Mouse (Mus musculus) cerebellum, adult 9-10 months (tissue): ENCODE data around the gene 1700086D15Rik.

ENCODE experiments used
- DNase-seq: peaks from one replicate; pipeline ENCODE4 v3.0.0; 2022

The 1700086D15Rik gene

DNA sequence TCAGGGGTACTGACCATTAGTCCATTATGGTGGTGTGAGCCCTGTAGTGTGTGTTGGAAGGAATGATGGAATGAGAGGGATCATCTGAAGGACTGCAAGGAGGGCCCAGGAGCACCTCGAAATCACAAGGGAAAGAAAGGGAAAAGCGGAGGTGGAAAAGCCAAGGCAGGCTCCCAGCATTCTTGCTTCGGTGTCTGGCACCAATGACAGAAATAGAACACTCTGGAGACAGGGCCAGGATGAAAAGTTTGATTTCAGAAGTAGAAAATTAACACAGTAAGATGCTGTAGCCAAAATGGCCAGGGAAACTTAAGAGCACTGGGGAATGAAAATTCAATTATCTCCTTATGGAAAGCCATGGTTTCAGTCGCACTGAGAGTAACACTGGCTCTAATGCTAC, 26.0 kb downstream of the 1700086D15Rik start:
- DNase-seq: no peak

DNA sequence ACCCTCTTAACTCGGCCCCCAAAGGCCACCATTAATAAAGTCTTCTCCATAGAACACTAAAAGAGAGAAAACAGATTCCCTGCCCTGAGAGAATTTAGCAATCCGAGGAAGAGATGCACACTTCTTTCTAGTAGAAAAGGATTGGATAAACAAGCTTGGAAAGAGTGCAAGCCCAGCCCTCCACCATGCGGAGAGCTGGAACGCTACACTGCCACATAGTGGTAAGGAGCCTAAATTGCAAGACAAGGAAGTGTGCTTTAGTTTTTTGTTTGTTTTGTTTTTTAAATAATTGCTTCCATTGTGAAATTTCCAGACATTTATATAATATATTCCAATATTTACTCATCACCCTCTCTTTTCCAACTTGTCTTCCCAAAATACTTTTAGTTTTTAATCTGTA, 30.6 kb downstream of the 1700086D15Rik start:
- DNase-seq: no peak

DNA sequence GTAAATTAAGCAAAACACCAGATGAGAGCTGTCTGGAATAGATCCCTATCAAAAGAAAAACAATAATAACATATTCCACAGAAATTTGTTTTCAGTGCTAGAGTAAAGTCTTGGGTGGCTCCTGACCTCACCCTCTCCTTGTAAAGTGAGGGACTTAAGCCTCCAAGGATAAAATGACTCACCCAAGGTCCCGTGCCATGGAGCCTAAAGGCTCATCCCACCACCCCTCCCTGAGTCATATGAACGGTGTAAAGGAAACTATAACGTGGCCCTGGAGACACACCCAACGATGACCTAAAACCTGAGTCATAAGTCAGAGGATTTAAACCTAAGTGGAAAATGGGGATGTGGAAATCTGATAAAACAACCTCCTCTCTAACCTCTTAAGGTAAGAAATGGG, 31.0 kb downstream of the 1700086D15Rik start:
- no peak for DNase-seq

DNA sequence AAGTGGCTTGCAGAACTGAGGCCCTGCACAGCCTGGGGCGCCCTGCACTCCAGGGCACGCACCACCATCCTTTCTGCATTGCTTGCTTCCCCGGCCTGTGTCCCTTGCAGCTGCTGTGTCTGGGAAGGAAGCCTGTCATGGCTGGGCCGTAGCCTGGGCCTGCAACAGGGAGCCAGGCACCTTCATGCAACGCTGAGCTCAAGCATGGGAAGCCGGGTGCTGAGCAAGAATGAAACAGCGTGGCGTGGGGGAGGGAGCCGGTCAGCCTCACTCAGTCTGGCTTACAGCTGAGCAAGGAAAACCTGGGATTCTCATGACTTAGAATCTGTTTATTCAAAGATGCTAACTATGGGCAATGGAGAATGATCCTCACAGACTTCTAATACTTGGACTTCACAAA, 33.1 kb downstream of the 1700086D15Rik start:
- no peak for DNase-seq

DNA sequence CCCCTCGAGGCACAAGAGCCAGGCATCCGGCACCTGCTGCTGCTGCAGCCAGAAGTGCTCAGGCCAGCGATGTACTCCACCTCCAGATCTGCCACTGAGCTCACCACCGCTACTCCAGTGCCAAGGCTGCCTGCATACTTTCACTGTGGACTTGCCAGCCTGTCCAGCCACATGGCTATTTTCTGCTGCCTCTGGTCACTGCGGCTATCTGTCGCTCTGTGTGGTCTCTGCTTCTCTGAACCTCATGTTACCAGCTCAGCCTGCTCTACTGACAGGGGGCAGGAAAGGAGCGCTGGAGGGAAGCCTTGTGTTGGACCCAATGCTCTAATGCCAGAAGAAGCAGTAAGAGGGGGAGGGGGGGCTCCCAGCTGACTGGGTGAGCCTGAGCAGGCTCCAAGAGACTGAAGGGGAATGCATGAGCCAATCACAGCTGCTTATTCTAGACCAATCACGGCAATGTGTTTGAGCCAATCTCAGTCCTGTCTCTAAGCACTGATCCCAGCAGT, 34.7 kb downstream of the 1700086D15Rik start:
- peak; percentile 70 for DNase-seq

DNA sequence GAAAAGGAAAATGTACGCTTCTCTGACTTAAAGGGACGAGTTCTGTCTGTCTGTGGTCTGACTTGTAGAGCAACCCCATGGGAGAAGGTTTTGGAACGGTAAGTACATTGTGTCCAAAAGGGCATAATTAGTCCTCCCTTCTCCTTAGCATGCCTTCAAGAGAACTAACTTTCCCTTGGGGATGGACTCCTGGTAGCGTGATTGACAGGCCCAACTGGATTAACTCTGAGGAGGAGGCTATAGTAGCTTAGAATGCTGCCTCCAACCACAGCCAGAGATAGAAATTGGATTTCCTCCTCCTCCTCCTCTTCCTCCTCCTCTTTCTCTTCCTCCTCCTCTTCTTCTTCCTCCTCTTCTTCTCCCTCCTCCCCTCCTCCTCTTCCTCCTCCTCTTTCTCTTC, 39.4 kb downstream of the 1700086D15Rik start:
- no peak for DNase-seq

DNA sequence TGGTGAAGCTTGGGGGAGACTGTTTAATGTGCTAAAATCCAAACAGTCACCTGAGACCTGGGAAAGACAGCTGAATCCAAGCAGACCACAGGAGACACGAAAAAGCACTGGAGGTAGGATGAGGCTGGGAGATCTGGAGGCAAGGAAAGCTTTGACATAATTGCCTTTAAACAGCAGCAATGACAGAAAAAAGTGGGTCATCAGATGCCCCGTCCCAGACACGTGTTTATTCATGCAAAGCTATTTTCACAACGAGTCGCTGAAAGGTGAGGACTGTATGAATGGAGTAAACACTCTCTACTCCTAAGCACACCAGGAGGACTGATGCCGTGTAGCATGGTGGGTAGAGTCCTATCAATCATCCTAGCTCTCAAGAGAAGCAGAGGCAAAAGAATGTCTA, 43.9 kb downstream of the 1700086D15Rik start:
- DNase-seq: no peak

DNA sequence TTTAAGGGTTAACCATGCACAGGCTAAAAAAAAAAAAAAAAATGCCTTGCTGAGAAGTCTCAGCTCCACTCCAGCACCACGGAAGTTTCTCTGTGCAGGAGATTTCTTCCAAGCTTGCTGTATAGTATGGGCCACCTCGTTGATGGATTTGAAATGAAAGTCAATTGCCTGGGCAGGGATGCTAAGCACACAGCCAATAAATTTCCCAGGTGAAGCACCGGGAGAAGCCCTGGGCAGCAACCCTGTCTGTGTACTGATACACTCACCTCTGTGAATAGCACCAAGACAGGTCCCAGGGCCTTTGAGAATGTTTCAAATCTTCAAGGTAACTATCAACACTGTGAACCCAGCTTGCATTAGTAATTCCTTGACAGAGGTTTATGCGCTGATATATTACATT, 47.6 kb downstream of the 1700086D15Rik start:
- DNase-seq: no peak

DNA sequence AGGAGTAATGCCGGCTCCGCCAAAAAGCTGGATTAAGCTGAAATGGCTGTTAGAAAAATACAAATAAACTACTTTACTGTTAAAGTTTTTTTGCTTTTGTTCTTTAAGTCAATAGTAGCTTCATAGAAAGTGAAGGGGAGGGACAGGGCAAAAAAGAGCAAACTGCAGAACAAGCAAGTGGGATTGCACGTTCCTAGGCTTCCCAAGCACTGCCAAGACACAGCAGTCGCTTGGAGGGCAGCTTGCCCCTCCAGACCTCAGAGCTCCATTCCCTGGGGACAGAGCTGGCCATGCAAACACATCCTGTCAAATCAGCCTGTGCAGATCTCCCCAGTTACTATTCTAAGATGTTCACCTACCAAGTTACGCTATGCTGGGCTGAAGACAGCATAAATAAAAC, 48.0 kb downstream of the 1700086D15Rik start:
- DNase-seq: no peak

DNA sequence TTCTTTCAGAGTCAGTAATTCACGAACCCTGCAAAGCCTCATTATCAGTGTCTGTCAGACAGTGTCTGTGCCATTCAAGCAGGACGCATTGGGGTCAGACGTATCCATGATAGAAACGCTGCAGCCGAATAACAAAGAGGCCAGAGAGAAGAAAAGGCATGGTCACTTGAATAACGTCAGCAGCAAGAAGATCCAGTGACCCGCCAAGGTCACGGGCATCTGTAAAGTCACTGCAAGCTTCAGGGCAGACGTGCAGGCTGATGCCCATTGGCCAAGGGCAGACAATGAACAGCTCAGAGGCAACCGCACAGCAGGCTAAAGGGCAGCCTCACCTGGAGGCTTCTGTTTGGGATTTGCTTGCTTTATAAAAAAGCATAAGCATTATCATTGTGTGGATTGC, 49.6 kb downstream of the 1700086D15Rik start:
- DNase-seq: no peak

DNA sequence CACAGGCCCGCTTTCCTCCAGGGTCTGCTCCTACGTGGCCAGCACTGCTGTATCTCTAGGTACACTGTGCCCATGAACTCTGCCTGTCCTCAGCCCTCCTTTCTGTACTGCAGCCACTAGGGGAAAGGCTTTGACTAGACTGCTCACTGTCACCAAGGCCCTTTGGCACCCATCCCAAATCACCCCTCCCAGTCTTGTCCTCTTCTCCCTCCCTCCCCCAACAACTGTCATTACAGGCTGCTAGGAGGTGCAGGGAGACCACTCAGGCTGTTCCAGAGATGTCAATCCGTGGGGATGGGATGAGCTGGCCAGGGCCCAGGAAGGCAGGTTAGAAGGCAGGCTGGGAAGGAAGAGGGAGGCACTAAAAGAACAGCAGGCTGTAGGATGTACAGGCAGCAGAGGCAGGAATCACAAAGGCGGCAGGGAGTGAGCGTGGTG, 51.9 kb downstream of the 1700086D15Rik start:
- peak; percentile 70 for DNase-seq

DNA sequence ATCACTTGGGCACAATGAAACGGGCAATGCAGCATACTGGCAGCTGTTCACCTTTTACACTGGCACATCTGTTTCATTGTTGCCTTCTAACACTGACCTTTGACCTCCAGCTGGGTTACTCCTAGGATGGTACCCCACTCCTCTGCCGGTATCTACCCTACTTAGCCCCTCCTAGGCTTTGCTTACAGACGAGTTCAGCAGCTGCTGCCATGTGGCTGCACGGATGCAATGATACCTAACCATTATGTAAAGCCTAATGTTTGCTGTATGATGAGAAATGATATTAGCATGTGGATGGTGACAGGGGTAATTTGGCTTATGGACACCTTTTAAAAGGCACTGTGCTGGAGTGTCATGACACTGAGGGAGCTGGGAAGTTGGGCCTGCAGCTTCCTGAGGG, 52.5 kb downstream of the 1700086D15Rik start:
- DNase-seq: no peak

DNA sequence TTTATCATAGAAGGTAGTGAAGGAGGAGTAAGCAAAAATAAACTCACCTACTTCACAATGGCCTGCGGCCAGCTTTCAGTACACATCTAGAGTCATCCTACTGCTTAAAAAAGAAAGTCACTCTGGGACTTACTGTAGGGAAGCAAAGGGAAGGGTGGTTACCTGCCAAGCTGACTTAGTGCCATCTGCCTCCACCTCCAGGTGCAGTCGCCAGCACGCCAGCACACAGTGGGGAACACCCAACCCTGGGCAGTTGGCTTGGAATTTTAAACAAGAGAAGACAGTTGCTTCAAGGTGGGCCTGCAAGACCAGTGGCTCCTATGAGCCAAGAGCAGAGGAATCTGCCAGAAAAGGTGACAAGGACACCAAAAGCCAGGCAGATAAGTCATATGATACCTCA, 55.6 kb downstream of the 1700086D15Rik start:
- peak; percentile 91 for DNase-seq
